Mouse (Mus musculus): ENCODE measurements around the gene Rsph6a. TPM values are rescaled to one million over a fixed set of nuclear protein-coding genes. Genes with fewer than 3 reads are reported as not detected.
A peak's percentile ranks its signal among the peaks of the same experiment; 100 is the strongest.
"Not testable (repeated sequence)": the region's sequence is repeated elsewhere in the genome, so short reads cannot be mapped to it uniquely, and the experiment has no call there.

The Rsph6a gene
- polyA plus RNA-seq, 1 experiment from 2014 or later: not detected

GRCm38 (mm10) chr7:19071024-19071423, 16.5 kb downstream of the Rsph6a start:
- not testable (repeated sequence) for H3K27me3 ChIP-seq (ENCODE audit: control insufficient read depth, insufficient read depth, low read length); H3K36me3 ChIP-seq (ENCODE audit: control insufficient read depth, insufficient read depth, low read length); H3K9ac ChIP-seq (ENCODE audit: low read length); H3K4me1 ChIP-seq (replicated peaks; ENCODE audit: control insufficient read depth, insufficient read depth); H3K27ac ChIP-seq (replicated peaks); H3K9me3 ChIP-seq (ENCODE audit: control insufficient read depth, low read length); H3K4me2 ChIP-seq (replicated peaks; ENCODE audit: low read depth); ATAC-seq (ENCODE audit: low FRiP score, low TSS enrichment); H3K4me3 ChIP-seq (ENCODE audit: low read depth, low read length); DNase-seq (ENCODE audit: low spot score)
- 41% methylated on average over 3 of the region's 3 CpGs for WGBS
- peak; percentile 53 for TF ChIP-seq CTCF (IDR thresholded peaks at IDR 0.05; ENCODE audit: low read depth)

GRCm38 (mm10) chr7:19073504-19073903, 19.0 kb downstream of the Rsph6a start:
- no peak overlapping the region for H3K4me2 ChIP-seq (replicated peaks; ENCODE audit: low read depth)
- no peak overlapping the region for H3K4me3 ChIP-seq (ENCODE audit: low read depth, low read length)
- DNase-seq (ENCODE audit: low spot score): no peak

GRCm38 (mm10) chr7:19074494-19074893, 20.0 kb downstream of the Rsph6a start:
- Histone ChIP-seq H3K4me3 (ENCODE audit: low read depth, low read length) (no peak overlapping the region), H3K27ac (replicated peaks) (no peak overlapping the region), H3K27me3 (ENCODE audit: control insufficient read depth, insufficient read depth, low read length) (no peaks in the 10 kb centered on the region), H3K4me2 (replicated peaks; ENCODE audit: low read depth) (no peak overlapping the region), H3K4me1 (replicated peaks; ENCODE audit: control insufficient read depth, insufficient read depth) (no peaks in the 10 kb centered on the region; the same call in 1 of the 2 replicates), H3K9me3 (ENCODE audit: control insufficient read depth, low read length) (no peaks in the 10 kb centered on the region), H3K9ac (ENCODE audit: low read length) (no peak overlapping the region), H3K36me3 (ENCODE audit: control insufficient read depth, insufficient read depth, low read length) (no peaks in the 10 kb centered on the region)
- DNase-seq (ENCODE audit: low spot score) (no peak), ATAC-seq (ENCODE audit: low FRiP score, low TSS enrichment) (no peak)
- WGBS: 93% methylated on average over 6 of the region's 6 CpGs
- TF ChIP-seq CTCF (IDR thresholded peaks at IDR 0.05; ENCODE audit: low read depth): peak; percentile 49
- TF ChIP-seq EP300 (optimal IDR thresholded peaks at IDR 0.05): no peak

More at GRCm38 (mm10) chr7:19073504-19073903, 19.0 kb downstream of the Rsph6a start:
- H3K27ac ChIP-seq (replicated peaks): no peak overlapping the region
- 79% methylated on average over 9 of the region's 9 CpGs for WGBS
- no peak for ATAC-seq (ENCODE audit: low FRiP score, low TSS enrichment)
- H3K9ac ChIP-seq (ENCODE audit: low read length): no peak overlapping the region
- H3K36me3 ChIP-seq (ENCODE audit: control insufficient read depth, insufficient read depth, low read length): no peaks in the 10 kb centered on the region
- no peaks in the 10 kb centered on the region for H3K27me3 ChIP-seq (ENCODE audit: control insufficient read depth, insufficient read depth, low read length)
- no peaks in the 10 kb centered on the region; the same call in 1 of the 2 replicates for H3K4me1 ChIP-seq (replicated peaks; ENCODE audit: control insufficient read depth, insufficient read depth)
- H3K9me3 ChIP-seq (ENCODE audit: control insufficient read depth, low read length): no peaks in the 10 kb centered on the region
- TF ChIP-seq EP300 (optimal IDR thresholded peaks at IDR 0.05) (no peak), CTCF (IDR thresholded peaks at IDR 0.05; ENCODE audit: low read depth) (peak; percentile 73)

GRCm38 (mm10) chr7:19075231-19075630, 20.7 kb downstream of the Rsph6a start:
- H3K36me3 ChIP-seq (ENCODE audit: control insufficient read depth, insufficient read depth, low read length): peaks cover 3% of the 10 kb centered on the region
- 61% methylated on average over 5 of the region's 5 CpGs for WGBS
- H3K4me1 ChIP-seq (replicated peaks; ENCODE audit: control insufficient read depth, insufficient read depth): no peaks in the 10 kb centered on the region; the same call in 1 of the 2 replicates
- H3K9ac ChIP-seq (ENCODE audit: low read length): peak overlapping the region; percentile 45; the same call in 1 of the 2 replicates
- no peaks in the 10 kb centered on the region for H3K27me3 ChIP-seq (ENCODE audit: control insufficient read depth, insufficient read depth, low read length)
- DNase-seq (ENCODE audit: low spot score) (no peak), ATAC-seq (ENCODE audit: low FRiP score, low TSS enrichment) (no peak)
- TF ChIP-seq EP300 (optimal IDR thresholded peaks at IDR 0.05) (no peak), CTCF (IDR thresholded peaks at IDR 0.05; ENCODE audit: low read depth) (no peak)
- H3K9me3 ChIP-seq (ENCODE audit: control insufficient read depth, low read length): no peaks in the 10 kb centered on the region
- H3K4me3 ChIP-seq (ENCODE audit: low read depth, low read length): peak overlapping the region; percentile 67
- no peak overlapping the region for H3K27ac ChIP-seq (replicated peaks)
- H3K4me2 ChIP-seq (replicated peaks; ENCODE audit: low read depth): peak overlapping the region; percentile 78

- Histone ChIP-seq H3K27ac (replicated peaks) (peak within 1 kb of the TSS; percentile 87), H3K27me3 (ENCODE audit: control insufficient read depth, insufficient read depth, low read length) (no peaks in the 10 kb centered on the region), H3K4me1 (replicated peaks; ENCODE audit: control insufficient read depth, insufficient read depth) (no peaks in the 10 kb centered on the region; the same call in 1 of the 2 replicates), H3K4me2 (replicated peaks; ENCODE audit: low read depth) (peak within 1 kb of the TSS; percentile 78), H3K4me3 (ENCODE audit: low read depth, low read length) (peak within 1 kb of the TSS; percentile 67), H3K9ac (ENCODE audit: low read length) (peak within 1 kb of the TSS; percentile 93), H3K9me3 (ENCODE audit: control insufficient read depth, low read length) (no peaks in the 10 kb centered on the region), H3K36me3 (ENCODE audit: control insufficient read depth, insufficient read depth, low read length) (peaks cover 9% of the 10 kb centered on the region)
- 1% methylated on average over 57 of the region's 91 CpGs for WGBS
- no peak for TF ChIP-seq EP300 (optimal IDR thresholded peaks at IDR 0.05)
- no peak for TF ChIP-seq CTCF (IDR thresholded peaks at IDR 0.05; ENCODE audit: low read depth)
- ATAC-seq (ENCODE audit: low FRiP score, low TSS enrichment): peak; percentile 96
- DNase-seq (ENCODE audit: low spot score): peak; percentile 90
Measured at GRCm38 (mm10) chr7:19075723-19076585, 21.5 kb downstream of the Rsph6a start, which contains the start of gene Dmwd. Dmwd (plus strand) TSS chr7:19076227.

GRCm38 (mm10) chr7:19076586-19076991, 22.1 kb downstream of the Rsph6a start:
- TF ChIP-seq CTCF (IDR thresholded peaks at IDR 0.05; ENCODE audit: low read depth) (no peak), EP300 (optimal IDR thresholded peaks at IDR 0.05) (no peak)
- Histone ChIP-seq H3K27me3 (ENCODE audit: control insufficient read depth, insufficient read depth, low read length) (no peaks in the 10 kb centered on the region), H3K27ac (replicated peaks) (peak overlapping the region; percentile 87), H3K4me1 (replicated peaks; ENCODE audit: control insufficient read depth, insufficient read depth) (no peaks in the 10 kb centered on the region; the same call in 1 of the 2 replicates), H3K9ac (ENCODE audit: low read length) (peak overlapping the region; percentile 93), H3K9me3 (ENCODE audit: control insufficient read depth, low read length) (no peaks in the 10 kb centered on the region), H3K36me3 (ENCODE audit: control insufficient read depth, insufficient read depth, low read length) (peaks cover 16% of the 10 kb centered on the region), H3K4me2 (replicated peaks; ENCODE audit: low read depth) (peak overlapping the region; percentile 78), H3K4me3 (ENCODE audit: low read depth, low read length) (peak overlapping the region; percentile 67)
- WGBS: under 1% methylated on average over 18 of the region's 22 CpGs
- ATAC-seq (ENCODE audit: low FRiP score, low TSS enrichment): peak; percentile 10; the same call in 1 of the 2 replicates
- DNase-seq (ENCODE audit: low spot score): peak; percentile 41

Measured in stomach, postnatal 0 days (tissue).